Mouse (Mus musculus) heart, postnatal 4 days (tissue): ENCODE measurements around the gene Map4k4. TPM values are rescaled to one million over a fixed set of nuclear protein-coding genes. Genes with fewer than 3 reads are reported as not detected.

Experiments used
- DNase-seq: peaks from one replicate; pipeline ENCODE4 v3.0.0; 2021
- total RNA-seq, 2 experiments: library from RNA; stranded (reverse); gene quantifications; 2 replicates each; pipeline ENCODE4 v1.2.3; 2021

Map4k4 gene
- total RNA-seq = 100 to 1,000 TPM; 207 to 231 TPM

DNA sequence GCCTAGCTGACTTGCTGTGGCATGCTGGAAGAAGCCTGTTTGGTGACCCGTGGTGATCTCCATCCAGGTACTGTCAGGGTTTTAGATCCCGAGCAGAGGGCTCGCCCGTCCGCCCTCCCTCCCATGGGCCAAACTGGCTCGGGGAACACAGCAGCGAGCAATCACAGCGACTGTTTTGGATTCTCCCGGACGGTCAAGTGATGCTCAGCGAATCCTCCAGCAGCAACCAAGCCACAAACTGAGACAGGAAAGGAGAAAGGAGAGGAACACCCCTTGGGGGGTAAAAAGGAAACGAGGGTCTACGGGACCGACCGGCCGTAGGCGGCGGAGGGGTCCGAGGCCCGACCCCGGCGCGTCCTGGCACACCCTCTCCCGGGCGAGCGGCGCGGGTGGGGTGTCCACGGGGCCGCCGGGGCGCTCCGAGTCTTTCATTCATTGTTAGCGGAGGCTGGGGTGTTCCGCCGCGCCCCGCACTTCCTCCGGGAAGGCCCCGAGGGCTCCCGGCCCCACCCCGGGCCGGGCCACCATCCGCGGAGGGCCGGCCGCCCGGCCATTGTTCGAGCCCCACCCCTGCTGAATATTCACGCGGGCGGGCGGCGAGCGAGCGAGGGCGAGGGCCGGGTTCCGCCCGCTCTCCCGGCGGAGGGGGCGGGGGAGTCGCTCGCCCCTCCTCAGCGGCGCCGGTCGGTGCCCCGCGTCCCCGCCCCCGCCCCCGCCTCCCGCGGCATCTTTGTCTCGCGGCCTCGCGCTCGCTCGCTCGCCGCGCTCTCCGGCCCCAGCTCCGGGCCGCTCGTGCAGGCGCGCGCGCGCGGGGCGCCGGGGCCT, at the start of gene Map4k4:
TSS of gene Map4k4 (plus strand) at position 733 of the 825 bp plus-strand sequence.
- peak; percentile 84 for DNase-seq

DNA sequence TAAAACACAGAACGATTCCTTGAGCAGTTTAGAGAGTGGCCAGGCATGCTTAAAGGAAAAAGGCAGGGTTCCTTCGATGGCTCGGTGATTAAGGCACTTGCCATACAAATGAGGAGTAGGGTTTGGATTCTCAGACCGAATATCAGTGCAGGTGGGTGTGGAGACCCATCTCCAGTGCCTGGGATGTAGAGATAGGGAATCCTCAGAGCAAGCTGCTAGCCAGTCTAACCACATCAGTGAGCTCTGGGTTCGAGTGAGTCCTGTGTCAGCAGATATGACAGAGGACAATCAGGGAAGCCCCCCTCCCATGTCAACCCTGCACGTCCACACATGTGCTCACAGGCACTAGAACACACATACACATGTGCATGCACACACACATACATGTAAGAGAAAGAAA, 44.8 kb upstream of the Map4k4 start:
- no peak for DNase-seq

DNA sequence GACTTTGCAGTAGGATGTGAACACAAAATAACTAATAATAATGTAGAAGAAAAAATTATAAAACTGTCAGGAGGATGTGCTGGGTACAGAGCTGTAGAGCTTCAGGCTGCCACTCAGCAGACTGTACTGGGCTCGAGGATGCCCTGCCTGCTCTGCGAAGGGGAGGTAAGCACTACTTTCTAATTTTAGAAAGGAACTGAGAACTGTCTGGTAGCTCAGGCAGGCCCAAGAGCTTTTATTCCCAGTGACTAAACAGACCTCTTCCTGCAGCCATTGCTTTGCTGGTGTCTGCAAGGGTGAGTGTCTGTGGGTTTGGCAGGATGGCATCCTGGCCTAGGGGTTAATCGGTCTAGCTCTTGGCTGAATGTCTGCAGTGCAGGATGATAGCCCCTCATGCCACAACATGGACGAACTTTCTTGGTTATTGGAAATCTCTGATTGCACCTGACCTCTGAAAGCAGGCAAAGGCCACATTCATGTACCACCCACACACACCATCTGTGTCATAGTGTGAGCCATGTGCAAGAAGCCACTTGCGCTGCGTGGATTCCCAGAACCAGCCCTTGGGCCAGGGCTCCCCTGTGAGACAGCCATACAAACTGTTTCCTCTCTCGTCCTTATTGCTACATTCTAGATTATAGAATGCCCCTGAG, 43.8 kb upstream of the Map4k4 start:
- DNase-seq = no peak

DNA sequence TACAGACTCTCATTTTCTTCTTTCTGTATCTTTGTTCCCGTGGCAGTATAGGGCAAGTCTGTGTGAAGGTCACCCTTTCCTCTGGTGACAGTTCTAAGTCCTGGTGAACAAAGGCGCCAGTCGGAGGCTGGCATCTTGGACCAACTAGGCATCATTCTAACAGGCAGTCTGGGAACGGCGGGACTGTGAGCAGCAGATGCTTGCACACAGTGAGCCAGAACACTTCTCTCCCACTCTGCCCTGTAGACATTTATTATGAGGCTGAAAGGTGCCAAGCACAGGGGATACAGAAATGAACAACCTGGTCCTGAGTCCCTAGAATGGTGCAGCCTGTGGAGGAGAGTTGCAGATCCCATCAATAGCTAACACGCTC, 43.3 kb upstream of the Map4k4 start:
- DNase-seq = no peak

DNA sequence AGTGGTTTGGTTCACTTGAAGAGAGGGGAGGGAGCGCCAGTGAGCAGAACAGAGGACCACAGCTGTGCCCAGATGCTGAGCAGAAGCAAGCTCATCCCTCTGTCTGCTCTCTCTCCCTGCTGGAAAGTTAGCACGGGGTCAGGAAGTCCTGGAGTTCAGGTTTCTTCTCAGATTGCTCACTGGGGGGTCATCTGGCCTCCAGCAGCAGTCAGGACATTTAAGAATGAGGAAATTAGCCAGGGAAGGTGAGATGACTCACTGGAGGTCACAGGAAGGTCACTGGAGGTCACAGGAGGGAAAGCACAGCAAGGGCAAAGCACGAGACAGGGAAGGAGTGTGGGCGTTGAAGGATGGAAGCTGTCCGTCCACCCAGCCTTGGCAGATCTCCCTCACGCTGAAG, 41.5 kb upstream of the Map4k4 start:
- DNase-seq = no peak

- DNase-seq = no peak
Measured at GRCm38 (mm10) chr1:39866367-39867141, 34.2 kb upstream of the Map4k4 start.

GRCm38 (mm10) chr1:39867142-39867525, 33.6 kb upstream of the Map4k4 start:
- DNase-seq = no peak

DNA sequence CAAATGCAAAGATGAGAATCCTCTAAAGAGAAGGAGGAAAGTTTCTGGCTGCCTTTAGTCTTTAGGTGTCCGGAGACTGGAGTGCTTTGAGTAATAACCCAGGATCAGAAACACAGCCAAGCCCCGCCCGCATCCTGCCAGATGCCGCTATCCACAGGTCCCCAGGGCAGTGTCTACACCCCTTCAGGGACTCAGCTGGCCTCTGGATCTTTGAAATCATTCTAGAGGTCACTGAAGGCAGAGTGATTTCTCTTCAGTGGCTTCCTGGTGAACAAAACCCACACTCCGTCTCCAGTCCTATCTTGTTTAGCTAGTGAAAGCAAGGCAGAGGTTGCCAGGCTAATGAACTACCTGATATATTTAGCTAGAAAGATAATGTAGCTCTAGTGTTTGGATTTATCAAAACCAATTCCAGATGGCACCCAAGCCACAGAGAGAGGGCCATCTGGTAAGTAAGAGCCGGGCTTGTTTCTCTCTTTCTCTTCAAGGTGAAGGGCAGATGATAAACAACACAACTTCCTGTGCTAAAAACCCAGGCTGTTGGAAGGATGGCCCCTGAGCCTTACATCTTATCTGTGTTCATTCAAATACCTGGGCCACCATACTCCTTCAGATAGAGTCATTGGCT, 32.6 kb upstream of the Map4k4 start:
- peak; percentile 81 for DNase-seq

- peak; percentile 57 for DNase-seq
Measured at GRCm38 (mm10) chr1:39868825-39869571, 31.7 kb upstream of the Map4k4 start.

DNA sequence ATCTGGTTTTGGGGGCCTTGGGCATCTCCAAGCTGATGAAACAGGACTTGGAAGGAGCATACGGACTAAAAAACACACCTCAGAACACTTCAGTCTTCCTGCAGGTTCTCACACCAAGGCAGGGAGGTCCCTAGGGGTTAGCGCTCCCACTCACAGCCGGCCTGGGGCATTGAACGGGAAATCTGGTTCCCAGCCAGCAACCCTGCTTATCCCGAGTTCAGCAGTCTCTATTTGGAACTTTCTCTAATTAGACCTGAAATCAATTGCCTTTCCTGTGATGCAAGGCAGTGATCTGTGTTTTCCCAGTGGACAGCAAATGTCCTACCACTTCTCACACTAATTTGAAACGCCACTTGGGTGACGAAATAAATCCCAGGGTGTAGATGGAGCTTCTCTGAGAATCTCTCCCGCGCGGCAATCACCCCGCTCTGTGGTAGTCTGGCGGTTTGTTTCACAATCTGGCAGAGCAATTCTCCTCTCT, 31.0 kb upstream of the Map4k4 start:
- DNase-seq = peak; percentile 63

GRCm38 (mm10) chr1:39877981-39878380, 22.7 kb upstream of the Map4k4 start:
- DNase-seq = no peak

- no peak for DNase-seq
Measured at GRCm38 (mm10) chr1:39882505-39882904, 18.2 kb upstream of the Map4k4 start.

- DNase-seq = no peak
Measured at GRCm38 (mm10) chr1:39884803-39885515, 15.8 kb upstream of the Map4k4 start.

DNA sequence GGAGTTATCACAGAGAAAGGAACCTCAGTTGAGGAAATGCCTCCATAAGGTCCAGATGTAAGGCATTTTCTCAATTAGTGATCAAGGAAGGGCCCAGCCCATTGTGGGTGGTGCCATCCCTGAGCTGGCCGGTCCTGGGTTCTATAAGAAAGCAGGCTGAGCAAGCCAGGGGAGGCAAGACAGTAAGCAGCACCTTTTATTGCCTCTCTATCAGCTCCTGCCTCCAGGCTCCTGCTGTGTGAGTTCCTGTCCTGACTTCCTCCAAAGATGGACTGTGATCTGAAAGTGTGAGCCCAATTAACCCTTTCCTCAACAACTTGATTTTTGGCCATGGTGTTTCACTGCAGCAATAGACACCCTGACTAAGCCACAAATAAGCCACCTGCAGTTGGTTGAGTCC, 12.7 kb upstream of the Map4k4 start:
- no peak for DNase-seq

DNA sequence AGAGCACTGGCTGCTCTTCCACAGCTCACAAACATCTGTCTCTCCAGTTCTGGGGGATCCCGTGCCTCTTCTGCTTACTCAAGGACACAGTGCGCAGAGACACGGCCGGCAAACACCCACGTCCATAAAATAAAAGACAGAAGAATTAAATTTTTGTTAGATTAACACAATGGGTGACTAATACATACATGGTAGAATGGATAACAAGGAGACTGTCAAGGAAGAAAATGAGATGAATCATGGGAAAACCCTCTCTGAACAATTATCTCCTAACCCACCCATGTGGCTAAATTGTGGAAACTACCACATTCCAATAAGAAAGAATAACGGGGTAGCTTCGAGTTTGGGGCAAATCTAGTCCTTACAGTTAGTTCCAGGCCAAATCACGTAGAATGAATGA, 11.3 kb upstream of the Map4k4 start:
- no peak for DNase-seq

- no peak for DNase-seq
Measured at GRCm38 (mm10) chr1:39889973-39890372, 10.7 kb upstream of the Map4k4 start.

DNA sequence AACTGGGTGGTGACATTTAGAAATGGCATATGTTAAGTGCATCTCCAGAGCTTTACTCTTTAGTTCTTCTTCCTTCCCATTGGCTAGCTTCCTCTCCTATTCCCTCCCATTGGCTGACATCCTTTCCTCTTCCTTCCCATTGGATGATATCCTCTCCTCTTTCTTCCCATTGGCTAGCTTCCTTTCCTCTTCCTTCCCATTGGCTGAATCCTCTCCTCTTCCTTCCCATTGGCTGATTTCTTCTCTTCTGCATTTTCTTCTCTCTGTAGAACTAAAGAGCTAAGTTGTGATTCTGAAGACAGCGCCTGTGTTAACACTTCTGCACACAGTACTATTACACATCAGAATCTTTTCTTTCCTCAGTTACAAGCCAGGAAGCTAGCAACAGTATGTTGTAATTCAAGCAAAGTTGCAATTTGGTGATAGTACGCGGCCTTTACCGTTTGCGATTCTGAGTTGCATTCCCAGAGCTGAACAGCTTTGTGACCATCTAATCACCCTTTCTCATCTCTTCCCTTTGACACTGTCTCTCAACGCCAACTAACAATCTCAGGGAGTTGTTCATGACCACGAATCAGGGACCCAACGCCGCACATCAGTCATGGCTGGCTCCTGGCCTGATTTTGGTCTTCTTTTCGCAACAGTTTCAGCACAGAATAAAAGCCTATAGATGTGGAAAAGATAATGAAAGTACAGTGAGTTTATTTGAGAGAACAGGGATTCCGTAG, 7.4 kb upstream of the Map4k4 start:
- peak; percentile 2 for DNase-seq

GRCm38 (mm10) chr1:39895097-39895496, 5.6 kb upstream of the Map4k4 start:
- DNase-seq = no peak

- no peak for DNase-seq
Measured at GRCm38 (mm10) chr1:39895506-39895905, 5.2 kb upstream of the Map4k4 start.

DNA sequence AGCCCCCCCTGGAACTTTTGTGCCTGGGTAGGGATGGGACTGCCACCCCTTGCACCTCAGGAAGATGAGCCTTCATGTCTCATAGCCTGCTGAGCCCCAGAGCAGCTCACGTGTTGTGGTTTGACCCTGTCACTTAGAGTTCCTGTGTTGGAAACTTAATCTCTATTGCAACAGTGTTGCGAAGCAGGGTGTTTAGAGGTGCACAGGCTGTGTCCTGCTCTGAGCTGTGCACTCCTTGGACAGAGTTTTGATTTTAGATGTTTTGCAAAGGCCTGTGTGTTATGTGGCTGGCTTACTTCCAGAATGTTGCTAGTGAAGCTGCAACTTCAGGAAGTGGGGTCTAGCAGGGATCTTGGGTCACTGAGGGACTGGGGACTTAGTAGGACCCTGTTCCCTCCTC, 4.1 kb upstream of the Map4k4 start:
- peak; percentile 3 for DNase-seq

- DNase-seq = no peak
Measured at GRCm38 (mm10) chr1:39898686-39899085, 2.0 kb upstream of the Map4k4 start.
